Mouse (Mus musculus) frontal cortex, adult 2 months (tissue): ENCODE data around the gene Kcnh4. TPM values are rescaled to one million over a fixed set of nuclear protein-coding genes. Genes with fewer than 3 reads are reported as not detected.

Experiments
- DNase-seq, 2 experiments: peaks; one replicate each; pipeline ENCODE4 v3.0.0; 2022; ENCODE audit warnings: low spot score in 1 of 2; ENCODE audit errors: extremely low spot score in 1 of 2
- polyA plus RNA-seq: library from polyadenylated mRNA; depleted of rRNA; stranded (reverse); fragments of >200 nt; gene quantifications from 2 replicates; pipeline ENCODE4 v1.2.3, GENCODE M21; 2012; rRNA removed

Gene Kcnh4
- polyA plus RNA-seq: 15.8 and 19.2 TPM in 2 replicates

GRCm38 (mm10) chr11:100759611-100760233 is at the start of gene Kcnh4:
Gene Kcnh4 (minus strand): TSS chr11:100759942.
- DNase-seq: peak; percentile 89 to 96

DNA sequence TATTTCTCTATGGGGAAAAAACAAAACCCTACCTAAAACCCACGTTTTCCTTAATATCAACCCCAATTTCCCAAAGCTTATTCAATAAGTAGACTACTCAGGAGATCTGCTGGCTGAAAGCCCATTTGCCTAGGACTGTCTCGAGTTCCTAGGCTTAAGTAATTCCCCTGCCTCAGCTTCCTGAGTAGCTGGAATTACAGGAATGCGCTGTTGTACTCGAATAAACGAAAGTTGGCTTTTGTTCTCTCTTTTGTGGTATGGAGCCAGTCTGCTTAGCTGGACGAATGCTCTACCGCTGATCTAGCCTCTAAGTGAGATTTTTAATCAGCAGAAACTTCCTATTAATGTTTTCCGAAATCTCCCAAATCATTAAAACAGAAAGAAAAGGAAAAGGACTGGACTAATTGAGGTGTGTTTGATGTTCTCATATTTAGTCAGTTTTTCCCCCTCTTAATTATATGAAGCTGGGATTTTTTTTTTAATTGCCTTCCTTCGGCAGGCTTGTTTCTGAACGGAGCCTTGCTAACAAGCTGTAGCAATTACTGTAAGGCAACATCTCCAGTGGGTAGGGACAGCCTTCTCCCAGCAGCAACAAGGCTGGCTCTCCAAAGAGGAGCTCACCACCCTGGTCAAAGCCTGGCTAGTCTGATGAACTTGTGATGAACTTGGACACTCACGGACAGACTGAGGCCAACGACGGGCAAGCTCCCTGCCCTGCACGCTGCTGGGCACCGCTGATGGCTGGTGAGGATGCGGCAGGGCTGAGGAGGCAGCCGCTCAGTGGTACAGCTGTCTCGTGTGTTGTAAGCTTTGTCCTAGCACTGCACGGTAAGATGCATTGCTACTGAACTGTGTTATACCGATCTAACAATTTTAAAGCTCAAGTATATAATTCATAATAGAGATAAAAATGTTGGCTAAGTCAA is 46.9 kb upstream of the Kcnh4 start:
- DNase-seq: no peak

GRCm38 (mm10) chr11:100805535-100805934 is 45.8 kb upstream of the Kcnh4 start:
- DNase-seq: no peak

DNA sequence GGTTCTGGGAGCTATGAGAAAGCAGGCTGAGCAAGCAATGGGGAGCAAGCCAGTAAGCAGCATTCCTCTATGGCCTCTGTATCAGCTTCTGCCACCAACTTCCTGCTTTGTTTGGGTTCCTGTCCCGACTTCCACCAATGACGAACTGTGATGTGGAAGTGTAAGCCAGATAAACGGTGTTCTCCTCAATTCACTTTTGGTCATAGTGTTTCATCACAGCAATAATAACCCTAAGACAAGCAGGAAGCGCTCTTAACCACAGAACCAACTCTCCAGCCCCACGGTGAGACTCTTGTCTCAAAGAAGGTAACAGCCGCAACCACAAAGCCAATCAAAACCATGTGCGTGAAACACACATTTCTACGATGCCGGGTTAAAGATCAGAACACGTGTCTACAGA is 44.7 kb upstream of the Kcnh4 start:
- no peak for DNase-seq

GRCm38 (mm10) chr11:100799426-100799825 is 39.7 kb upstream of the Kcnh4 start:
- DNase-seq: no peak

DNA sequence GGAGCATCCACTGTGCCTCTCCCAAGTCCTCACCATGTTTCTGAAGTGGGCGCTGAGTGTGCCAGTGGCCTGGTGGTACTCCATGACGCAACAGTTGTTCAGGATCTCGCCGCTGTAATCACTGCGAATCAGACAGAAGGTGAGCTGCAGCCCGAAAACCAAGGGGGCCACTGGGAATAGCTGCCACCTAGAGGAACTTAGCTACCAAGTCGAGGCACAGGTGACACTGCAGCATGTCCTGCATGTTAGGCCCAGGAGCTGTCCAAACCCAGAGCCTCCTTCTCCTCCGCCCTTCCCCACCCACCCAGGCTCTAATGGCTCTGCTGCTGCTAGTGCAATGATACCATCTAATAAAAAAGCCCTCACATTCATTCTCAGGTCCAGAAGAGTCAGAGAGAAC is 36.8 kb upstream of the Kcnh4 start:
- DNase-seq: no peak

- no peak for DNase-seq
Measured at GRCm38 (mm10) chr11:100795386-100795785, 35.6 kb upstream of the Kcnh4 start.

GRCm38 (mm10) chr11:100791457-100792049 is 31.8 kb upstream of the Kcnh4 start:
- DNase-seq: no peak

DNA sequence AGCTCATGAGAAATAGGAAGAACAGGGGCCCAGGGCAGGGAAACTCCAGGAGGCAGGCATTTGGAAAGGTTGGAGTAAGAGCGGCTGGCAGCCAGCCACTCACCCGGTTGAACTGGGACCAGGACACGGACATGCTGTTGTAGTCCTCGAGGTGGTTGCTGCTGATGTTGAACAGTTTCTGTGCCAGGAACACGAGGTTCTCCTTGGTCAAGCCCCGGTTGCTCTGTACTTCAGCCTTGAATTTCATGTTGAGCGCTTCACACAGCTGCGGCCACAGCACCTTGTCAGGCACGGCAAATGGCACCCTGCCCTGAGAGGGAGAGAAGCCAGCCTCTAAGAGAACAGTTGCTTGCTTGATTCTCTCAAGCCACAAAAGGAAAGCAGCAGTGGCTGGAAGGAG is 30.9 kb upstream of the Kcnh4 start:
- DNase-seq: peak in 1 of 2 experiments; percentile 15

- DNase-seq: no peak
Measured at GRCm38 (mm10) chr11:100789702-100790101, 30.0 kb upstream of the Kcnh4 start.

DNA sequence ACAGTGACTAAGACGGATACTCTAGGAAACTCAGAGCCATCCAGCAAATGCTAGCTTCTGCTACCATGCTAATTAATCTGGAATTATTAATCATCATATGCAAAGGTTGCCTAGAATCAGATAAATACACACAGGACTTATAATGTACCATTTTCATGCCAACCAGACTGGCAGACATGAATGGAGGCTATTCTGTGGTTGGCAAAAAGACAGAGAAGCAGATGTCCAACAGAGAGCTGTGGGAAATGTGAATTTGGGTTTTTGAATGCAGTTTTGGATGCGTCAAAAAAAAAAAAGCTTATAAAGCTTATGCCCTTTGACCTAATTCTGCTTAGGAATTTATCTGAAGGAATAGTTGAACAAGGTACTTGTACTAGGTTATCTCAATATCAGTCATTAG is 26.0 kb upstream of the Kcnh4 start:
- no peak for DNase-seq

- DNase-seq: no peak
Measured at GRCm38 (mm10) chr11:100784286-100784685, 24.5 kb upstream of the Kcnh4 start.

DNA sequence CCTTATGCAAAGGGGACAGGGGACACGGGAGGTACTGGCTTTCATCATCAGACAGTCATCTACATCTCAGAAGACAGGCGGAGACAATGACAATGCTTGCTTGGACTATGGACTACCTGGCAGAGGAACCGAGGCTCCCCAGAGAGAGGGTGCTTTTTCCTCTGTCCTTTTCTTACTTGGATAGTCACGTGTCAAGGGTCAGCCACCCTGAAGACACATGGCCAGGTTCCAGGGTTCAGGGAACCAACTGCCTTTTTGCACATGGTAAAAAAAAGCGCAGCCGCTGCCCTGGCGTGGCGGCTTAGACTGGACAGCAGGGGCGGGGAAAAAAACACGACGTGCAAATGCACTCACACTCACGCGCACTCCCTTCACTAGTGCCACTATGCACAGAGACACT is 22.8 kb upstream of the Kcnh4 start:
- no peak for DNase-seq

DNA sequence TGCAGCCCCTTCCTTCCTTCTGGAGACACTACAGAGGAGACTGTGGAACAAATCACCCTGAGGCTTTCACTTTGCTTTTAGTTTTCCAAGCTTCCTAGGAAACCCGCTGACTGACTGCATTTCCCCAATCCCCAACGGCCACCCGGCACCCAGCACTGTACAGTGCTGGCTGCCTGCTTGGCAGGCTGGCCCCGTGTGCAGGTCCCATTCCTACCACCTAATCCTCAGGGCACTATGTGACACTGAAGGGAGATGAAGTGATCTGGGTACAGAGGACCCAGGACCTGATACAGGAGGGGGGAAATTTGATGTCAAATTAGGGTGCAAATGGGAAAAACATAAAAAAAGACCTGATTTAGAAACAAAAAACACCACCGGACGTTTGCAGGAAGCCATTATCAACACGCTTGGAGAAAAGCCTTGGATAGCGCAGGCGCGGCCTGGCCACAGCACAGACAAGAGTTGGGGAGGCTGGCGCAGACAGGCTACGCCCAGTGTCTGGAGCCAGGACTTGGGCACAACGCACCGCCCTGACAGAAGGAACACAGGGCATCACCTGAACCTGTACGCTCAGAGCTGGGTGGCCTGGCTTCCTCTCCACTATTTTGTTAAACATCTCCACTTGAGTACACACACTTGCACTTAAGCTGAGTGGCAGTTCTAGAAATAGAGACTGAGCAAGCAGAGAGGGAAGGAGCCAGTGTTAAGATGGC is 22.2 kb upstream of the Kcnh4 start:
- DNase-seq: no peak

DNA sequence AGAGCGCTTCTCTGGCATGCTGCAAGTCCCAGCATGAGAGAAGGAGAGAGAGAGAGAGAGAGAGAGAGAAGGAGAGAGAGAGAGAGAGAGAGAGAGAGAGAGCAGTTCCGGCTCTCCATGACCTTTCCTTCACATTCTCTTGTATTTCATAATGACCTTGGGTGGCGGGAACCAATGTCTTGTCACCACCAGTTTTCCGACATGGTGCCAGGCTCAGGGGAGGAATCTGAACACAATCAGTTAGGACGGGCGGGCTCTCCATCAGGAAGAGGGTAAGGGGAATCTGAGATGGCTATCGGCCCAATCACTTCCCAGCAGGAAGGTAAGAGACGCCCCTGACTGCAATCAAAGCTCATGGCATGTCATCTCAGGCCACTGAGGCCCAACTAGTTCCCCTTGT is 20.5 kb upstream of the Kcnh4 start:
- no peak for DNase-seq

- no peak for DNase-seq
Measured at GRCm38 (mm10) chr11:100778069-100778468, 18.3 kb upstream of the Kcnh4 start.

- no peak for DNase-seq
Measured at GRCm38 (mm10) chr11:100775921-100776320, 16.2 kb upstream of the Kcnh4 start.

GRCm38 (mm10) chr11:100774261-100774660 is 14.5 kb upstream of the Kcnh4 start:
- no peak for DNase-seq

- DNase-seq: peak; percentile 63 to 87
Measured at GRCm38 (mm10) chr11:100770646-100771408, 11.1 kb upstream of the Kcnh4 start, which contains the start of gene Ghdc. Gene Ghdc (minus strand): TSS chr11:100770957.

DNA sequence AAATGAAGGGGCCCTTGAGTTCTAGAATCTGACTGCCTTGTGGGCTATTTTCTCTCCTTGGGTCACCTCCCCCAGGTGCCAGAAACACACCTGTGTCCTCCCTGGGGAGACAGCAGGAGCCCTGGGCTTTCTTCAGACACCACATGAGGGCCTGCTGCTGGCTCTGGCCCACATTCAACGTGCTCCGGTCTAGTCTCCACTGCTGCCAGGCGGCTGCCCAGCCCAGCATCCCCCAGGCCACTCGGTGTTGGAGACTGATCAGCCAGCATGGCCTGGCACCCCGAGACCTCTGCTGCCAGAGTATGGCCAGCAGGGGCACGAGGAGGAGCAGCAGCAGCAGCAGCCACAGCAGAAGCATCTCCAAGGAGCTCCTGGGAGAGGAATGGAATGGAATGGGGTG is 10.2 kb upstream of the Kcnh4 start:
- no peak for DNase-seq
